Mouse (Mus musculus): Measurements from ENCODE around the gene Cenpt. TPM values are rescaled to one million over a fixed set of nuclear protein-coding genes. Genes with fewer than 3 reads are reported as not detected.
A peak's percentile ranks its signal among the peaks of the same experiment; 100 is the strongest.

Gene Cenpt
- polyA plus RNA-seq, 2 experiments = 41.5 to 92.2 TPM

DNA sequence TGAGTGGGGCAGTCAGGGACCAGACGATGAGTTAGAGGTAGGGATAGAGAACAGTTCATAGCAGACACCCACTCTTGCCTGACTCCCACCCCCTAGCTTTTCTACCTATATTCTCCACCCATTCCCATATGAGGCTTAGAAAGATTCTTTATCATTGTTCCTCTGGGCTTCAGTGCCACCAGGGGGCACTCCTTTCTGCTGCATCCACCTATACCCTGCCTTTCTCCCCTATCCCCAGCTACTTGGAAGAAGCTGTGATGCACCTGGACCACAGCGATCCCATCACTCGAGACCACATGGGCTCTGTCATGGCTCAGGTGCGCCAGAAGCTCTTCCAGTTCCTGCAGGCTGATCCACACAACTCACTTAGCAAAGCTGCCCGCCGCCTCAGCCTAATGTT lies 39.4 kb upstream of the Cenpt start:
- Histone ChIP-seq H3K4me1 (ENCODE audit: control insufficient read depth, insufficient read depth, low read length) (peaks cover 3% of the 10 kb centered on the region; the same call in 1 of the 2 replicates), H3K27ac (replicated peaks; ENCODE audit: low read depth, low read length) (no peak overlapping the region), H3K9me3 (ENCODE audit: control insufficient read depth, low read length) (no peaks in the 10 kb centered on the region), H3K9ac (ENCODE audit: low read depth, low read length, severe bottlenecking) (no peak overlapping the region), H3K4me3 (replicated peaks; ENCODE audit: low read length) (no peak overlapping the region), H3K36me3 (ENCODE audit: control insufficient read depth, insufficient read depth, low read length) (peaks cover 70% of the 10 kb centered on the region), H3K27me3 (ENCODE audit: control insufficient read depth, insufficient read depth, low read length) (no peaks in the 10 kb centered on the region), H3K4me2 (replicated peaks; ENCODE audit: low read depth, low read length, severe bottlenecking) (no peak overlapping the region)
- 88% methylated on average over 6 of the region's 6 CpGs for WGBS
- ATAC-seq (ENCODE audit: low FRiP score, low read depth) = no peak
- no peak for TF ChIP-seq POLR2A (IDR thresholded peaks at IDR 0.05; ENCODE audit: borderline replicate concordance, extremely low read depth, insufficient read depth, insufficient read length)
- DNase-seq (ENCODE audit: low spot score) = peak; percentile 11

DNA sequence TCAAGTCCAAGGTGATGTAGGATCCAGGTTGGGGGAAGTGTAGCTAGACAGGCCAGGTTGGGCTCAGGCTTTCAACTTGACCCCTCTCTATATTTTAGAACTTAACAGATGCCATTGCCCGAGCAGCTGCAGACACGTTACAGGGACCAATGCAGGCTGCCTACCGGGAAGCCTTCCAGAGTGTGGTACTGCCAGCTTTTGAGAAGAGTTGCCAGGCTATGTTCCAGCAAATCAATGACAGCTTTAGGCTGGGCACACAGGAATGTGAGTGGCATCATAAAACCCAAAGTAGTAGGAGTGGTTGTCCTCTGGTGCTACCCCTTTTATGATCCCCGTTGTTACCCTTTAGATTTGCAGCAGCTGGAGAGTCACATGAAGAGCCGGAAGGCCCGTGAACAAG lies 37.8 kb upstream of the Cenpt start:
- peaks cover 3% of the 10 kb centered on the region; the same call in 1 of the 2 replicates for H3K4me1 ChIP-seq (ENCODE audit: control insufficient read depth, insufficient read depth, low read length)
- no peak for DNase-seq (ENCODE audit: low spot score)
- H3K36me3 ChIP-seq (ENCODE audit: control insufficient read depth, insufficient read depth, low read length) = peaks cover 83% of the 10 kb centered on the region
- no peaks in the 10 kb centered on the region for H3K27me3 ChIP-seq (ENCODE audit: control insufficient read depth, insufficient read depth, low read length)
- H3K4me2 ChIP-seq (replicated peaks; ENCODE audit: low read depth, low read length, severe bottlenecking) = no peak overlapping the region
- no peak for TF ChIP-seq POLR2A (IDR thresholded peaks at IDR 0.05; ENCODE audit: borderline replicate concordance, extremely low read depth, insufficient read depth, insufficient read length)
- ATAC-seq (ENCODE audit: low FRiP score, low read depth) = no peak
- H3K27ac ChIP-seq (replicated peaks; ENCODE audit: low read depth, low read length) = no peak overlapping the region
- 88% methylated on average over 6 of the region's 6 CpGs for WGBS
- H3K9ac ChIP-seq (ENCODE audit: low read depth, low read length, severe bottlenecking) = no peak overlapping the region
- no peak overlapping the region for H3K4me3 ChIP-seq (replicated peaks; ENCODE audit: low read length)
- no peaks in the 10 kb centered on the region for H3K9me3 ChIP-seq (ENCODE audit: control insufficient read depth, low read length)

DNA sequence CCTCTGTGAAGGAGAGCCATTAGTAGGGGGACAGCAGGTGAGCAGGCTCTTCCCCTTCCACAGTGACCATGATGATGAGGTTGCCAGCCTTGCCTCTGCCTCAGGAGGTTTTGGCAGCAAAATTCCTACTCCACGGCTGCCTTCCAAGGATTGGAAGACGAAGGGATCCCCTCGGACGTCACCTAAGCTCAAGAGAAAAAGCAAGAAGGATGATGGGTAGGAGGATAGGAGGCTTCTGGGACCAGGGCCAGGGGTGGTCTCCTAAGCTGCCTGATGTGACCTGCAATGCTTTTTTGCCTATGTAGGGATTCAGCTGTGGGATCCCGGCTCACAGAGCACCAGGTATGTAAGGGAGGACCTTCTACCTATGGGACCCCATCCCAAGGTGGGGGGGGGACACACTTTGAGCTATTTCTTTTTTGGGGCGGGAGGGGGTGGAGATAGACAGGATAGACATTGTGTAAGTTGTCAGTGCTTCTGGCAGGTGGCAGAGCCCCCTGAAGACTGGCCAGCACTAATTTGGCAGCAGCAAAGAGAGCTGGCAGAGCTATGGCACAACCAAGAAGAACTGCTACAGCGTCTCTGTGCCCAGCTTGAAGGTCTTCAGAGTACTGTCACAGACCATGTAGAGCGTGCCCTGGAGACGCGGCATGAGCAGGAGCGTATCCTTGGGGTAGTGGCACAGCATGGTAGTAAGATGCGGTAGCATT lies 36.8 kb upstream of the Cenpt start:
- Histone ChIP-seq H3K9ac (ENCODE audit: low read depth, low read length, severe bottlenecking) (no peak overlapping the region), H3K4me3 (replicated peaks; ENCODE audit: low read length) (no peak overlapping the region), H3K4me2 (replicated peaks; ENCODE audit: low read depth, low read length, severe bottlenecking) (no peak overlapping the region), H3K27ac (replicated peaks; ENCODE audit: low read depth, low read length) (no peak overlapping the region), H3K9me3 (ENCODE audit: control insufficient read depth, low read length) (no peaks in the 10 kb centered on the region), H3K4me1 (ENCODE audit: control insufficient read depth, insufficient read depth, low read length) (peaks cover 3% of the 10 kb centered on the region; the same call in 1 of the 2 replicates), H3K27me3 (ENCODE audit: control insufficient read depth, insufficient read depth, low read length) (no peaks in the 10 kb centered on the region), H3K36me3 (ENCODE audit: control insufficient read depth, insufficient read depth, low read length) (peaks cover 89% of the 10 kb centered on the region)
- DNase-seq (ENCODE audit: low spot score) = no peak
- no peak for TF ChIP-seq POLR2A (IDR thresholded peaks at IDR 0.05; ENCODE audit: borderline replicate concordance, extremely low read depth, insufficient read depth, insufficient read length)
- WGBS = 94% methylated on average over 12 of the region's 12 CpGs
- no peak for ATAC-seq (ENCODE audit: low FRiP score, low read depth)

DNA sequence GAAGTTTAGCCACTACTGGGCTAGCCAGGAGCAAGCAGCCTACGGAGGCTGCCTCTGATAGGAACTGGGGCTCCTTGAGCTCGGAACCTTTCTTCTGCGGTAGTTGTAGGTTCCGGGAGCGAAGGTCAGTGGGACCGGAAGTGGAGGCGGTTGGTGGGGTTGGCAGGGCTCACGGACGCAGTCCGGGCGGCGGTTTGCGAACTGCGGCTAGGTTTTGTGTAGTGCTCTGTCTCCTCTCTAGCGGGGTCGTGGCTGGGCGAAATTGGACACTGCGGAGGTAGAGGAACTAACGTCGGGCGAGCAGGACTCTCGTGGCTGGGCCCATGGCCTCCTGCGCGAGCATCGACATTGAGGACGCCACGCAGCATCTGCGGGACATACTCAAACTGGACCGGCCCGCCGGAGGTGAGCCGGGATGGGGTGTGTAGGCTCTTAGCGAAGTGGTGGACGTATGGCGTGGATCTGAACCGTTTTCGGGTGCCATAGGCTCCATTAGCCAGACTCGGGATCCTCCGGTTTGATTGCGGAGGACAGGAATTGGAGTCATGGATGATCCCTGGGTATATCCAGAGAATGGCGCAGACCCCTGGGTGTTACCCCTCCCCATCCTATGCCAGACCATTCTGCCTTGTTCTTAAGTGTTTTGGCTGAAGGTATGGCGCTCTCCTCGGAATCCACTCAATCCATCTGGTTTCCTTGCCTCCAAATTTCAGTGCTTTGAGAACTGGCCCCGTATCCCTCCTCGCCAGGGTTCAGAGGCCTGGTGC lies 27.9 kb upstream of the Cenpt start, which contains the start of gene Edc4:
TSS of gene Edc4 (plus strand) at position 128 of the 767 bp plus-strand sequence.
- ATAC-seq (ENCODE audit: low FRiP score, low read depth) = peak; percentile 74
- WGBS = 1% methylated on average over 45 of the region's 45 CpGs
- peak within 1 kb of the TSS; percentile 90 for H3K9ac ChIP-seq (ENCODE audit: low read depth, low read length, severe bottlenecking)
- H3K9me3 ChIP-seq (ENCODE audit: control insufficient read depth, low read length) = no peaks in the 10 kb centered on the region
- peaks cover 57% of the 10 kb centered on the region for H3K36me3 ChIP-seq (ENCODE audit: control insufficient read depth, insufficient read depth, low read length)
- H3K4me1 ChIP-seq (ENCODE audit: control insufficient read depth, insufficient read depth, low read length) = peaks cover 12% of the 10 kb centered on the region; the same call in 1 of the 2 replicates
- H3K27me3 ChIP-seq (ENCODE audit: control insufficient read depth, insufficient read depth, low read length) = no peaks in the 10 kb centered on the region
- H3K4me3 ChIP-seq (replicated peaks; ENCODE audit: low read length) = peak within 1 kb of the TSS; percentile 82
- peak within 1 kb of the TSS; percentile 73 for H3K27ac ChIP-seq (replicated peaks; ENCODE audit: low read depth, low read length)
- peak; percentile 75 for DNase-seq (ENCODE audit: low spot score)
- H3K4me2 ChIP-seq (replicated peaks; ENCODE audit: low read depth, low read length, severe bottlenecking) = peak within 1 kb of the TSS; percentile 70
- TF ChIP-seq POLR2A (IDR thresholded peaks at IDR 0.05; ENCODE audit: borderline replicate concordance, extremely low read depth, insufficient read depth, insufficient read length) = peak; percentile 95; the same call in 1 of the 2 replicates

DNA sequence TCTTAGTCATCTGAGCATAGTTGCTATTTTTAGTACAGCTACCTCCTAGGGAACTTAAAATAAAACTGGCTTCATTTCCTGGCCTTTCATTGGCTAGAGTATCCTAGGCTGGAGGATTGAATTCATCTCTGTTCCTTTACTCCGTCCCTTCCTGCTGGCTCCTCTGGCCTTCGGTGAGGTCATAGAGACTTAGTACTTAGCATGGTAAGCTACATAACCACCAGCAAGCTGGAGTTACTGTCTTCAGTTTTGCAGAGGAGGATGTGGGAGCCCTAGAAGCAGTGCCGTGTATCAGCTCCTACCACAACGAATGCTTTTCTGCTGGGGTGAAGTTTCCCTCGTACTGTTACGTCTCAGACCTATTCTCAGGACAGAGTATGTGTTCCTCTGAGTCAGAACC lies 21.2 kb upstream of the Cenpt start:
- Histone ChIP-seq H3K27ac (replicated peaks; ENCODE audit: low read depth, low read length) (no peak overlapping the region), H3K4me3 (replicated peaks; ENCODE audit: low read length) (no peak overlapping the region), H3K36me3 (ENCODE audit: control insufficient read depth, insufficient read depth, low read length) (peaks cover 78% of the 10 kb centered on the region), H3K4me2 (replicated peaks; ENCODE audit: low read depth, low read length, severe bottlenecking) (no peak overlapping the region), H3K27me3 (ENCODE audit: control insufficient read depth, insufficient read depth, low read length) (no peaks in the 10 kb centered on the region), H3K9ac (ENCODE audit: low read depth, low read length, severe bottlenecking) (no peak overlapping the region), H3K4me1 (ENCODE audit: control insufficient read depth, insufficient read depth, low read length) (no peaks in the 10 kb centered on the region), H3K9me3 (ENCODE audit: control insufficient read depth, low read length) (no peaks in the 10 kb centered on the region)
- no peak for TF ChIP-seq POLR2A (IDR thresholded peaks at IDR 0.05; ENCODE audit: borderline replicate concordance, extremely low read depth, insufficient read depth, insufficient read length)
- DNase-seq (ENCODE audit: low spot score) (no peak), ATAC-seq (ENCODE audit: low FRiP score, low read depth) (no peak)
- WGBS = 90% methylated on average over 6 of the region's 6 CpGs

Data from limb, embryonic 14.5 days (tissue).